Mouse (Mus musculus): Measurements from ENCODE around the gene Ppp1r35. TPM values are rescaled to one million over a fixed set of nuclear protein-coding genes. Genes with fewer than 3 reads are reported as not detected.

The Ppp1r35 gene
- polyA plus RNA-seq, 1 experiment from 2014 or later = 67.7 TPM

DNA sequence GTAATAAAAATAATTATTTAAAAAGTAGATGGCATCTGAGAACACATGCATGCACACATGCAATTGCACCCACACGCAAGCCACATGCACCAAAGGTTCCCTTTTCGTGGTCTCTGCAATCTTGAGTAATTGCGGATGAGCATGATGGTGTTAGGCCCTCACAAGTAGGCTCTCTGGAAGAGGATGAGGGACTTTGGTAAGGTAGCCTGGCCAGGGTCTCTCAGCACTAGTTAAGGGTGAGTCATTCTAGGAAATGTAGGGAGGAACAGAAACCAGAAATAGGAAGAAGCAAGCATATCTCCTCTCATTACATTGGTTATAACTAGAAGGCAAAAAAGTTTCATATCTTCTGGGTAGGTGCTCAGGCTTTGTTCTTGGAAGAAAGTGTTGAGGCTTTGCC lies 46.4 kb downstream of the Ppp1r35 start:
- ATAC-seq (ENCODE audit: low FRiP score, low read depth) = no peak
- WGBS = 91% methylated on average over 3 of the region's 3 CpGs
- no peaks in the 10 kb centered on the region for H3K9me3 ChIP-seq

DNA sequence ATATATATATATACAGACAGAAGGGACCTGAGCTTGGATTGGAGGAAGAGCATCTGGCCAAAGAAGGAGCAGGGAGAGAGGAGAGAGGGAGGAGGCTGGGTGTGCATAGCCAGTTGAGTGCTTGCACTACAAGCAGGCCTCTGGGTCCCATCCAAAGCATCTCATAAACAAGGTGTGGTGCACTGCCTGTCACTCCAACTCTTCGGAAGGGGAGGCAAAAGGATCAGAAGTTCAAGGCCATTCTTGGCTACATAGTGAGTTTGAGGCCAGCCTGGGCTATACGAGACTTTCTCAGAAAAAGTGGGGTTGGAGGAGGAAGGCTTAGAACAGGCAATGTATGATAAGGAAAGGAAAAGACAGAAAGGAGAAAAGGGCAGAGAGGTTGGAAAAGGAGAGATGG lies 47.3 kb downstream of the Ppp1r35 start:
- Histone ChIP-seq H3K4me3 (no peak overlapping the region), H3K4me1 (no peaks in the 10 kb centered on the region), H3K9me3 (no peaks in the 10 kb centered on the region), H3K27me3 (no peaks in the 10 kb centered on the region), H3K27ac (replicated peaks) (no peak overlapping the region), H3K36me3 (no peaks in the 10 kb centered on the region), H3K9ac (replicated peaks) (no peak overlapping the region), H3K4me2 (replicated peaks) (no peak overlapping the region)
- 83% methylated on average over 2 of the region's 2 CpGs for WGBS
- ATAC-seq (ENCODE audit: low FRiP score, low read depth) = no peak

More for the DNA sequence above, 46.4 kb downstream of the Ppp1r35 start:
- Histone ChIP-seq H3K4me2 (replicated peaks) (no peak overlapping the region), H3K4me3 (no peak overlapping the region), H3K9ac (replicated peaks) (no peak overlapping the region), H3K4me1 (no peaks in the 10 kb centered on the region), H3K36me3 (no peaks in the 10 kb centered on the region), H3K27me3 (no peaks in the 10 kb centered on the region), H3K27ac (replicated peaks) (no peak overlapping the region)

DNA sequence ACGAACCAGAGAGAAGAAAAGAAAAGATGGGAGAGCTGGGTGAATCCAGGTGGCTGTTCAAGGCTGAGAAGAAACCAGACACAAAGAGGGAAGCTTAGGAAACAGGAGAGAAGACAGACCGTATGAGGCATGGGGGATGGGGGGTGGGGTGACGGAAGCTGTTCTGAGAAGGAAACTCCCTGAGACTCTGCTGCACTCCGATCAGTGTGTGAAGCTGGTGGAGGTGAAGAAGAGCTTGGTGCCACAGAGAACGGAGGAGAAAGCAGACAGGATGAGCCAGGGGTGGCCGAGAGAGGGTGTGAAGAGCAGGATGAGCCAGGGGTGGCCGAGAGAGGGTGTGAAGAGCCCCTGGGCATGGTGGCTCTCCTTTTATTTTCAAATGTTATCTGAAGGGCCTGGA lies 47.8 kb downstream of the Ppp1r35 start:
- Histone ChIP-seq H3K9me3 (no peaks in the 10 kb centered on the region), H3K27me3 (no peaks in the 10 kb centered on the region), H3K27ac (replicated peaks) (no peak overlapping the region), H3K9ac (replicated peaks) (no peak overlapping the region), H3K36me3 (no peaks in the 10 kb centered on the region), H3K4me1 (no peaks in the 10 kb centered on the region), H3K4me2 (replicated peaks) (no peak overlapping the region), H3K4me3 (no peak overlapping the region)
- ATAC-seq (ENCODE audit: low FRiP score, low read depth) = no peak
- WGBS = 70% methylated on average over 7 of the region's 7 CpGs

DNA sequence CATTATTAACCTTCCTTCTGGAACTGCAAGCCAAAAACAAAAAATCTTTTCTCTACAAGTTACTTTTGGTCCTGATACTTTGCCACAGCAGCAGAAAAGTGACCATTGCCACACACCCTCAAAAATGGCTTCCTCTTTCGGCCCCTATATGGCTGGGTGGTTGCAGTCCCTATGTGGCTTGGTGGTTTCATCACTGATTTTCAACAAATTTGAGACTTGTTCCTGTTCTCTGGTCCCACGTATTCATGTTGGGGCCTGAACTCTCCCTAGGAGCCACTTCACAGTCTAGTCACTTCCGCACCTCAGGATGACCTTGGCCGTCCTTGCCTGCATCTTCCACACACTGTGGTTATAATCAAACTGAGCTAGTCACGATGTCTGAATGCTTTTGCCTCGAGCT lies 50.0 kb downstream of the Ppp1r35 start:
- Histone ChIP-seq H3K36me3 (no peaks in the 10 kb centered on the region), H3K9me3 (no peaks in the 10 kb centered on the region), H3K4me3 (no peak overlapping the region), H3K4me1 (no peaks in the 10 kb centered on the region), H3K9ac (replicated peaks) (no peak overlapping the region), H3K4me2 (replicated peaks) (no peak overlapping the region), H3K27me3 (no peaks in the 10 kb centered on the region), H3K27ac (replicated peaks) (no peak overlapping the region)
- no peak for ATAC-seq (ENCODE audit: low FRiP score, low read depth)
- 88% methylated on average over 6 of the region's 6 CpGs for WGBS

Other genes starting within 250 kb of the Ppp1r35 start
- gene Epo, start 245.6 kb upstream of the Ppp1r35 start, polyA plus RNA-seq (2016; fragmentation: Nextera tagmentation; extraction: Ambion mirVana) = 0.34 TPM in 1 of 2 replicates, not detected in the other
- 464 and 467 TPM in 2 replicates for gene Gnb2, start 245.3 kb upstream of the Ppp1r35 start, polyA plus RNA-seq (2016; fragmentation: Nextera tagmentation; extraction: Ambion mirVana)
- 89.4 and 93.1 TPM in 2 replicates for gene Actl6b, start 225.3 kb upstream of the Ppp1r35 start, polyA plus RNA-seq (2016; fragmentation: Nextera tagmentation; extraction: Ambion mirVana)
- 1.6 and 2.4 TPM in 2 replicates for gene Tfr2, start 209.0 kb upstream of the Ppp1r35 start, polyA plus RNA-seq (2016; fragmentation: Nextera tagmentation; extraction: Ambion mirVana)
- 31.9 and 33.5 TPM in 2 replicates for gene Mospd3, start 177.8 kb upstream of the Ppp1r35 start, polyA plus RNA-seq (2016; fragmentation: Nextera tagmentation; extraction: Ambion mirVana)
- gene Pcolce, start 165.1 kb upstream of the Ppp1r35 start, polyA plus RNA-seq (2016; fragmentation: Nextera tagmentation; extraction: Ambion mirVana) = 49.0 and 68.9 TPM in 2 replicates
- gene Fbxo24, start 149.8 kb upstream of the Ppp1r35 start, polyA plus RNA-seq (2016; fragmentation: Nextera tagmentation; extraction: Ambion mirVana) = 0.23 and 0.24 TPM in 2 replicates
- gene Lrch4, start 149.7 kb upstream of the Ppp1r35 start, polyA plus RNA-seq (2016; fragmentation: Nextera tagmentation; extraction: Ambion mirVana) = 31.3 and 33.5 TPM in 2 replicates
- gene Gm20605, start 149.7 kb upstream of the Ppp1r35 start, polyA plus RNA-seq (2016; fragmentation: Nextera tagmentation; extraction: Ambion mirVana) = 10.7 and 12.9 TPM in 2 replicates
- 8.1 and 10.7 TPM in 2 replicates for gene Sap25, start 137.5 kb upstream of the Ppp1r35 start, polyA plus RNA-seq (2016; fragmentation: Nextera tagmentation; extraction: Ambion mirVana)
- gene Irs3, start 133.1 kb upstream of the Ppp1r35 start, polyA plus RNA-seq (2016; fragmentation: Nextera tagmentation; extraction: Ambion mirVana) = 0.14 and 0.29 TPM in 2 replicates
- gene Agfg2, start 94.1 kb upstream of the Ppp1r35 start, polyA plus RNA-seq (2016; fragmentation: Nextera tagmentation; extraction: Ambion mirVana) = 25.9 and 29.0 TPM in 2 replicates
- 22.1 TPM in 2 replicates for gene Nyap1, start 37.2 kb upstream of the Ppp1r35 start, polyA plus RNA-seq (2016; fragmentation: Nextera tagmentation; extraction: Ambion mirVana)
- 68.4 and 71.4 TPM in 2 replicates for gene Tsc22d4, start 33.1 kb upstream of the Ppp1r35 start, polyA plus RNA-seq (2016; fragmentation: Nextera tagmentation; extraction: Ambion mirVana)
- gene Mepce, start 8.8 kb downstream of the Ppp1r35 start, polyA plus RNA-seq (2016; fragmentation: Nextera tagmentation; extraction: Ambion mirVana) = 12.1 and 13.7 TPM in 2 replicates
- 14.9 and 17.9 TPM in 2 replicates for gene Zcwpw1, start 8.9 kb downstream of the Ppp1r35 start, polyA plus RNA-seq (2016; fragmentation: Nextera tagmentation; extraction: Ambion mirVana)
- 0.29 and 0.33 TPM in 2 replicates for gene Pilra, start 57.4 kb downstream of the Ppp1r35 start, polyA plus RNA-seq (2016; fragmentation: Nextera tagmentation; extraction: Ambion mirVana)
- gene Pilrb1, start 79.3 kb downstream of the Ppp1r35 start, polyA plus RNA-seq (2016; fragmentation: Nextera tagmentation; extraction: Ambion mirVana) = not detected in 2 replicates
- gene Pilrb2, start 93.0 kb downstream of the Ppp1r35 start, polyA plus RNA-seq (2016; fragmentation: Nextera tagmentation; extraction: Ambion mirVana) = not detected in 2 replicates
- not detected in 2 replicates for gene Cyp3a13, start 142.8 kb downstream of the Ppp1r35 start, polyA plus RNA-seq (2016; fragmentation: Nextera tagmentation; extraction: Ambion mirVana)
- gene Gjc3, start 184.2 kb downstream of the Ppp1r35 start, polyA plus RNA-seq (2016; fragmentation: Nextera tagmentation; extraction: Ambion mirVana) = 0.15 TPM in 1 of 2 replicates, not detected in the other
- not detected in 2 replicates for gene Azgp1, start 202.7 kb downstream of the Ppp1r35 start, polyA plus RNA-seq (2016; fragmentation: Nextera tagmentation; extraction: Ambion mirVana)
- not detected in 2 replicates for gene Smok3a, start 242.4 kb downstream of the Ppp1r35 start, polyA plus RNA-seq (2016; fragmentation: Nextera tagmentation; extraction: Ambion mirVana)
- gene Smok3b, start 242.6 kb downstream of the Ppp1r35 start, polyA plus RNA-seq (2016; fragmentation: Nextera tagmentation; extraction: Ambion mirVana) = not detected in 2 replicates

All from midbrain, embryonic 12.5 days (tissue).